Mouse (Mus musculus): ENCODE results near the gene Fat2.

The Fat2 gene

GRCm38 (mm10) chr11:55329868-55330772 lies 6.2 kb downstream of the Fat2 start:
- peak; percentile 41 for DNase-seq (ENCODE audit: low read depth, low spot score)

- no peak for DNase-seq (ENCODE audit: low read depth, low spot score)
Observed at GRCm38 (mm10) chr11:55327558-55328409, 8.6 kb downstream of the Fat2 start.

DNA sequence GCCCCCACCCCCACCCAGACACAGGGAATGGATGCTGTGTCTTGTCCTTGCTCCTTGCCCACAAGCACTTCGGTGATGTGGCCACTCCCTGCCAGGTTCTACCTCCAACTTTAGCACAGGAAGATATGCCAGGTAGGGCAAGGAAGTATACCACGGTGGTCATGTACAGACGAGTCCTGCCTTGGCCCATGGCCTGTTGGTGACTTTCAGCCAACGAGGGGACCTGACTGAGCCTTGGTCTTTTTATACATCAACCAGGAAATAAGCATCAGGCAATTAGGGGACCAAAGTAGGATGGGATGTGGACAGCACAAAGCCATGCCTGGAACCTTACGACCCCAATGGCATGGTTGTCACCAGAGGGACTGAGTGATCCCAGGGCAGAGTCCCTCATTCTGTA lies 9.3 kb downstream of the Fat2 start:
- no peak for DNase-seq (ENCODE audit: low read depth, low spot score)

- DNase-seq (ENCODE audit: low read depth, low spot score), result no peak
Observed at GRCm38 (mm10) chr11:55326211-55326610, 10.2 kb downstream of the Fat2 start.

GRCm38 (mm10) chr11:55323854-55324253 lies 12.5 kb downstream of the Fat2 start:
- no peak for DNase-seq (ENCODE audit: low read depth, low spot score)

DNA sequence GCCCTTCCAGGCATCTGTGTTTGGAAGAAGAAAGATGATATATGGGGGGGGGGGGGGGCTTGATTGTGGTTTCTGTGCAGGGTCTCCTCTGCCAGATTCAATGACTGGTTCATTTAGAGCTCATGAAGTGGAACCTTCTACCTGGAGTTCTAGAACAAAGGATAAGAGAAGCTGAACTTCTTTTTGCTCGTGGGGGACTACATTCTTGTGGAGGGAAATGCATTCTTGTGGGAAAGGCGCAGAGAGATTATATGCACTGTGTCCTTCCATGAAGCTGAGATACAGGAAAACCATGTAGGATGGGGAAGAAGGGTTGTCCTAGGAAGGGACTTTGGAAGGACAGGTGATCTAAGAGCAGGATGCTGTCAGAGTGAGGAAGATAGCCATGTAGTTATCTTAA lies 15.4 kb downstream of the Fat2 start:
- DNase-seq (ENCODE audit: low read depth, low spot score), result peak; percentile 14

DNA sequence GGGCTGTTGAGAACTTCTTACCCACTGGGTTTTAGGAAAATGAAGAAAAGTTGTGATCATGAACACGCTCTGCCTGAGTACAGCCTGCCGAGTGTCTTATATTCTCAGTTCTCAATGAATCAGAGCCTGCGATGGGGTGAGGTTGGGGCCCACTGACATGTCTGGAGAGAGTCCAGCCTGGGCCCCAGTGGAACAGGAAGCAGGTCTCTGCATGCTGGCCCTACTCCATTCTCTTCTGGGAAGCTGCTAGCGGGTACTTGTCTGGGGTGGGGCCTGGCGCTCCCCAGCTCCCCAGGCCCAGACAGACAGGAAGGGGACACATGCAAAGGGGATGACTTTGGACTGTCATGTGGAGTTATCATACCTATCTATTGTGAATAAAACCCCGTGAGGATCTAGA lies 20.4 kb downstream of the Fat2 start:
- no peak for DNase-seq (ENCODE audit: low read depth, low spot score)

GRCm38 (mm10) chr11:55314704-55315047 lies 21.7 kb downstream of the Fat2 start:
- DNase-seq (ENCODE audit: low read depth, low spot score), result no peak

DNA sequence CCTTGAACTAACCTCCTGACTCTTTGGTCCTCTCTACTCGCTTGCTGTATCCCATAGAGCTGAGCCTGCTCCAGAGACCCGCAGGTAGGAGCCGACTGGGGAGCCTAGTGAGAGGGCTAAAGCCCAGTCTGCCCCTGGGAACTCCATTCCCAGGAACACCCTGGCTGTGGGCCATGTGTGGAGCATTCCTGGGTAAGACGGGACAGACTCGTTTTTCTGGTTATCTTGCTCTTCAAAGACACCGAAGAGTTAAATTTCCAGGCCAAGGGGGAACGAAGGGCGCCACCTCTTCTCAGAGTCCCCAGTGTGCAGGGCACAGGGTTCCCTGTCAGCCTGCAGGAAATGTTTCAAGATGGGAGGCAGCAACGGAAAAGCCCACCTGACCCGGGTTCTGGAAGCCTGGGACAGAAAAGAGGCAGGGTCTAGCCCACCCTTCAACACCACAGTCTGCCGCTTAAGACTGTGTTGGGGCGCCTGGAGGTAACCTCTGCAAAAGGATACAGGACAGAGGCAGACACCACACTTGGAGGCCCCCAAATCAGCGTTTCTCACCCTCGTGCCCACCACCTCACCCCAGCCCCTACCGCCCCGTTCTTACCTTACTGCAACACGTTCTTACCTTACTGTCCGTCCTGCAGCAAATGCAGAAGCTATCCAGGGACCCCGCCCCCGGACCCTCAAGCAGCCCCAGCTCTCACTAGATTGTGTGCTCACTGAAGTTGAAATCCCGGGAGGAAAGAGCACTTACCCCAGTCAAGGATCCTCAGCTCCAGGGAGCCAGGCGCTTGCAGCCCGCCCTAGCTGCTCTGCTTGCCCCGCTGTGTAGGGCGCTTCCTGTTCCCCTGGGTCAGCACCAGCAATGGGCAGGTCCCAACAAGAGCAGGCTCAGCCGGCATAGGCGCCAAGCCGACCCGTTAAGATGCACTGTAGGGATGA lies 22.3 kb downstream of the Fat2 start:
- no peak for DNase-seq (ENCODE audit: low read depth, low spot score)

- peak; percentile 77 for DNase-seq (ENCODE audit: low read depth, low spot score)
Observed at GRCm38 (mm10) chr11:55302350-55302749, 34.0 kb downstream of the Fat2 start.

DNA sequence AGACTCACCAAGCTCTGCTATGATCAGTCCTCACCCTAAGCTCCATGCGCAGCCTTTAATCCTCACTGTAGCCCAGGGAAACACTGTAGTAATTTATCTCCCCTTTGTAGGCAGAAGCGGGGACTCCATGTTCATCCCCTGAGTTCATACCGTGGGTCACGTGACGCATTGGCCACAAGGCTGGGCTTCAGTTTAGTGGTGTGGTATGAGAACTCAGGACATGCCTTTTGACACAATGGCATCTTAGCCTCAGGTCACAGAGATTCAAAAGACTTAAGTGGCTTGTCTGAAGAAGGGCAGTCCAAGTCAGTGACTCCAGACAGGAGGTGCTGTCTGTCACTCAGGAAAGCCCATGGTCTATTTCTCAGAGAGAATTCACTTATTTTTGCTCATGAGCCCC lies 43.2 kb downstream of the Fat2 start:
- no peak for DNase-seq (ENCODE audit: low read depth, low spot score)

DNA sequence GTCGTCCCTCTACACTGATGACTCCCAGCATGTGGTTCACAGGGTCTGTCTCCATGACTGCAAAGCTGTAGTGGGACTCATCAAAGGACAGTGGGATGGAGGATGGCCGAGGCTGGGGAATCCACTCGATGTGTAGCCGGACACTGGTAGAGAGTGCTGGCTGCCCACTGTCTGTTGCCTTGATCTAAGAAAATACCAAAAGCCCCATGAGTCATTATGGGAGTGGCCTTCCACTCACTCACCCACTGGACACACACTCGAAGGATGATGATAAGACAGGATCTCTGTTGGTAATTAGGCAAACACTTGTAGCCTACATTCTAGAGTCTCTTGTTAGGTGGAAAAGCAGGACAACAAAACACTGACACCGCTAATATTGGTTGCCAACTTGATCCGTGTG lies 44.5 kb downstream of the Fat2 start:
- DNase-seq (ENCODE audit: low read depth, low spot score), result peak; percentile 67

- peak; percentile 85 for DNase-seq (ENCODE audit: low read depth, low spot score)
Observed at GRCm38 (mm10) chr11:55289851-55290391, 46.4 kb downstream of the Fat2 start.

DNA sequence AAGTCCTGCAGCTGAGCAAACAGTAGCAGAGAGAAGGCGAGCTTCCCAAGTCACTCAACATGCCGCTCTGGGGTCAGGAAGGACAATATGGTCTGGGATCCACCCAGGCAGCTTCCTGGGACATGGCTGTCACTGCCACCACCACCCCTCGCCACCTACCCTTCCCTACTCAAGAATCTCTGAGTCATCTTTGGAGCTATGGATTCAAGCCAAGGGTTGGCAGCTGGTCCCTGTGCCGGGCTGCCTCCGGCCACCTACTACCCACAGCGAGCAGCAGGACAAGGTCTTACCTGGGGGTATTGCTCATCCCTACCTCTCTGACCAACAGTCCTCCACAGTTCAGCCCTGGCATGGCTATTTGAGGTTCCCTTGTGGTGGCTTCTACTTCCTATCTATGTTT lies 61.6 kb downstream of the Fat2 start:
- DNase-seq (ENCODE audit: low read depth, low spot score), result peak; percentile 58

DNA sequence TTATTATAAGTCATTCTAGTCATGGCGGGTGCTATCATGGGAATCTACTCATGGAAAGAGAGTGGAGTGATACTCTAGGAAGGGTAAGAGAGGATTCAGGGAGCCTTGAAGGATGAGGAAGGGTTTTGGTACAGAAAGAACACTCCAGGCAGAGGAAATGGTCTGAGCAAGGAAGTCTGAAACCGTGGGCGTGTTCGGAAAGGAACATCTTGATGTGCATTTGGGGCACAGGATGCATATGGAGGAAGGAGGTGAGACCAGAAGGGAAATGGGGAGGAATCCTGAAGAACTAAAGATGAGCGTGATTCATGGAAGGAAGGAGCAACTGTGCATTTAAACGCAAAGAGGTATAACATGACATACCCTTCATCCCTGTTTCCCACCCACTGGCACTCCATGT lies 67.8 kb downstream of the Fat2 start:
- DNase-seq (ENCODE audit: low read depth, low spot score), result no peak

GRCm38 (mm10) chr11:55265647-55266046 lies 70.7 kb downstream of the Fat2 start:
- DNase-seq (ENCODE audit: low read depth, low spot score), result no peak

GRCm38 (mm10) chr11:55264318-55264717 lies 72.0 kb downstream of the Fat2 start:
- DNase-seq (ENCODE audit: low read depth, low spot score), result no peak

DNA sequence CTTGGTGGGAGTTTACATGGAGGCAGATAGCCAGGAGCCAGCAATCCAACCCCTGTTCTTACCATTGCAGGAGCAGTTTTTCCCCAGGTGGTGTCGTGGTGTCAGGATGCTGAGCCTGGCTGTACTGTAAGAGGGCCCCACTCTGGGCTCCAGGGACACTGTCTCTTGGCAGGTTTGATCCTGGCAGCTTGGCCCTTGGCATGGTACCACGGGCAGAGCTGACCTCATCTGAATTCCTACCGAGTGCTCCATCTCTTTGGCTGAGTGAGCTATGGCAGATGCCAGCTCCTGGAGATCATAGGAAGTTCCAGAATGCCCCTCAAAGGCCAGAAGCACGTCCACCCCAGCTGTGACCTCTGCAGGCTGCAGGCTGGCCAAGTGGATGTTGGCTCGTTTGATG lies 74.4 kb downstream of the Fat2 start:
- DNase-seq (ENCODE audit: low read depth, low spot score), result no peak

GRCm38 (mm10) chr11:55261105-55261504 lies 75.3 kb downstream of the Fat2 start:
- no peak for DNase-seq (ENCODE audit: low read depth, low spot score)

DNA sequence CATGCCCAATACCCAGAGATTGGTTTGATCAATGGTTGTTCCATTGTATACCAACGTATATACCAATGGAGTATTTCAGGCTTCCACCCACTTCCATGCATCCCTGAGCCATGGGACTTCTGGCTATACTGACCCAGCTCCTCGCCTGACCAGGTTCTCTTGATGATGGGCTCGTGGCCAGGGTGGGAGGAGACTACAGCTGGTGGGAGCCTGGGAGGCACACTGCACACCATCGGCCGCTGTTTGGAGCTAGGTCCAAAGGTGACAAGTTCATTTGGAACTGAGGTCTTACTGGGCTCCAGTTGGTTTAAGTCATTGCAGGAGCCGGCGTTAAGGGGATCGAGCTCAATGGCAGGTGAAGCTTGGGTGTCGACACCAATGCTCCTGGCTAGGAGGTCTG lies 83.0 kb downstream of the Fat2 start:
- no peak for DNase-seq (ENCODE audit: low read depth, low spot score)

DNA sequence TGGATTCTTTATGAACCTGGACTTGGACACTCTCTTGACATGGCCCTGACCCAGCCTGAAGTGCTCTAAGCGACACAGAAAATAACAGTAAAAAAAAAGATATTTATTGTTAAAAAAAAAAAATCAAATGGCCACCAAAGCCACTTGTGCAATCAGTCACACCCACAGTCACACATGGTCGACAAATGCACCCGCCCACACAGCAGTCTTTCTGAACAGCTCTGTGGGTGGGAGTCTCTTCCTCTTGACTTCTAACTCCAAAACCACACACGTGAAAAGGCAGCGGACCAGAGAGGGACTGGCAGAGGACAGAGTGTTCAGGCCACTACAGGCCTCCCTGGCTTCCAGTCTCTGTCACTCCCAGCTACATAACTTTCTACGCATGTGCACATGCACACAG lies 85.8 kb downstream of the Fat2 start:
- no peak for DNase-seq (ENCODE audit: low read depth, low spot score)

Measured in 3T3-L1 (cell line).